Mouse (Mus musculus): ENCODE results near the gene Fam122a.

DNA sequence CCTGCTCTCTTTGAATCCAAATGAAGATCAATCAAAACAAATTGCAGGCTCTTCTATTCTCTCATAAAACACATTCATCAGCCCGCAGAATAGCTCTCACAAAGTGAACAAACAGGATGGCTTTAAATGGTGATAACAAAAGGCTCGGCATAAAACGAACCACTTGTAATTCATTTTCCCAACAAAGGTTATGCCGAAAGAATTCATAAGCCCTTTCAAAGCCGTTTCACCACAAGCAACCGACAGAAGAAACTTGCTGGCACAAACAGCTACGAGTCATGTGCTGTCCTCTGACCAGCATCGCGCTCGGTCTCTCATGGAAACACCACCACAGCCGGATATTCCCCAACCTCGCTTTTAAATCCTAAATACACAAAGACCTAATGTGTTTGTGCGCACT, 23.8 kb downstream of the Fam122a start:
- TF ChIP-seq POLR2A (IDR thresholded peaks at IDR 0.05; ENCODE audit: borderline replicate concordance, extremely low read depth, insufficient read depth, insufficient read length, poor library complexity, severe bottlenecking) (no peak), CTCF (IDR thresholded peaks at IDR 0.05; ENCODE audit: borderline replicate concordance, extremely low read depth, insufficient read depth, insufficient read length) (no peak)
